Mouse (Mus musculus): ENCODE measurements around the gene Sirt3.

The Sirt3 gene

GRCm38 (mm10) chr7:140881696-140882468, at the start of gene Sirt3, which contains the start of gene Psmd13:
Gene Sirt3, minus strand, starts transcription at chr7:140882309.
Gene Psmd13, plus strand, starts transcription at chr7:140881968.
- DNase-seq (ENCODE audit: low spot score): peak; percentile 95

GRCm38 (mm10) chr7:140927181-140927580, 45.1 kb upstream of the Sirt3 start:
- DNase-seq (ENCODE audit: low spot score): no peak

GRCm38 (mm10) chr7:140923070-140923775, 41.1 kb upstream of the Sirt3 start:
- DNase-seq (ENCODE audit: low spot score): no peak

- peak; percentile 47 for DNase-seq (ENCODE audit: low spot score)
Measured at GRCm38 (mm10) chr7:140922398-140923069, 40.4 kb upstream of the Sirt3 start.

- DNase-seq (ENCODE audit: low spot score): no peak
Measured at GRCm38 (mm10) chr7:140921225-140921975, 39.3 kb upstream of the Sirt3 start.

- no peak for DNase-seq (ENCODE audit: low spot score)
Measured at GRCm38 (mm10) chr7:140920418-140921029, 38.4 kb upstream of the Sirt3 start, which contains the start of gene Nlrp6. Gene Nlrp6, plus strand, starts transcription at chr7:140920902.

- DNase-seq (ENCODE audit: low spot score): no peak
Measured at GRCm38 (mm10) chr7:140919911-140920310, 37.8 kb upstream of the Sirt3 start.

GRCm38 (mm10) chr7:140914031-140914690, 32.1 kb upstream of the Sirt3 start:
- DNase-seq (ENCODE audit: low spot score): no peak

- no peak for DNase-seq (ENCODE audit: low spot score)
Measured at GRCm38 (mm10) chr7:140912846-140913482, 30.9 kb upstream of the Sirt3 start.

GRCm38 (mm10) chr7:140912293-140912692, 30.2 kb upstream of the Sirt3 start:
- no peak for DNase-seq (ENCODE audit: low spot score)

- DNase-seq (ENCODE audit: low spot score): peak; percentile 81
Measured at GRCm38 (mm10) chr7:140908634-140909107, 26.6 kb upstream of the Sirt3 start.

GRCm38 (mm10) chr7:140908181-140908580, 26.1 kb upstream of the Sirt3 start:
- DNase-seq (ENCODE audit: low spot score): no peak

GRCm38 (mm10) chr7:140907697-140908096, 25.6 kb upstream of the Sirt3 start:
- no peak for DNase-seq (ENCODE audit: low spot score)

GRCm38 (mm10) chr7:140907131-140907530, 25.0 kb upstream of the Sirt3 start:
- DNase-seq (ENCODE audit: low spot score): no peak

- DNase-seq (ENCODE audit: low spot score): no peak
Measured at GRCm38 (mm10) chr7:140905642-140906081, 23.6 kb upstream of the Sirt3 start.

- peak; percentile 77 for DNase-seq (ENCODE audit: low spot score)
Measured at GRCm38 (mm10) chr7:140903212-140903611, 21.1 kb upstream of the Sirt3 start.

GRCm38 (mm10) chr7:140902036-140902875, 20.1 kb upstream of the Sirt3 start:
- no peak for DNase-seq (ENCODE audit: low spot score)

- DNase-seq (ENCODE audit: low spot score): no peak
Measured at GRCm38 (mm10) chr7:140900220-140900619, 18.1 kb upstream of the Sirt3 start, which contains the start of gene Cox8b. Gene Cox8b, minus strand, starts transcription at chr7:140900446.

GRCm38 (mm10) chr7:140899121-140899520, 17.0 kb upstream of the Sirt3 start:
- DNase-seq (ENCODE audit: low spot score): no peak

Data from urinary bladder, postnatal 14 days (tissue).